Mouse (Mus musculus): Measurements from ENCODE around the gene Card14.

DNA sequence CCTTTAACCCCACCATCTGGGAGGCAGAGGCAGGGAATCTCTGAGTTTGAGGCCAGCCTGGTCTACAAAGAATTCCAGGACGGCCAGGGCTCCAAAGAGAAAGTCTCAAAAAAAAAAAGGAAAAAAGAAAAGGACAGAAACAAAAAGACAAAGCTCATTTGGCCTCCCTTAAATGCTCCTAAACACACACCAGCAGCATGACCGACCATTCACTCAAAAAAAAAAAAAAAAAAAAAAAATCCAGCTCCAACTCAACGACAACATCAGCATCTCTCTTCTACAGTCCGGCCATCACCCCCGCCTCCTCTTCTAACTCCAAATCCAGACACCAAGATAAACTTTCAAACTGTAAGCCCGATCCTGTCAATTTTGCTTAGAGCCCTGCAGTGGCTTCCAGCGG is 8.7 kb upstream of the Card14 start:
- TF ChIP-seq CTCF (IDR thresholded peaks at IDR 0.05) (no peak), EP300 (IDR thresholded peaks at IDR 0.05; ENCODE audit: insufficient read depth, low read depth, low read length) (no peak), POLR2A (IDR thresholded peaks at IDR 0.05; ENCODE audit: insufficient read depth, low read depth, low read length) (no peak)

All from heart, adult 2 months (tissue).